Mouse (Mus musculus) embryo, embryonic 9.5 days (tissue): Measurements from ENCODE around the gene Cdh13.
A peak's percentile ranks its signal among the peaks of the same experiment; 100 is the strongest.

Experiments
- DNase-seq: peaks from one replicate; pipeline ENCODE4 v3.0.0-alpha.2; 2017; ENCODE audit errors: extremely low spot score

Cdh13 gene

DNA sequence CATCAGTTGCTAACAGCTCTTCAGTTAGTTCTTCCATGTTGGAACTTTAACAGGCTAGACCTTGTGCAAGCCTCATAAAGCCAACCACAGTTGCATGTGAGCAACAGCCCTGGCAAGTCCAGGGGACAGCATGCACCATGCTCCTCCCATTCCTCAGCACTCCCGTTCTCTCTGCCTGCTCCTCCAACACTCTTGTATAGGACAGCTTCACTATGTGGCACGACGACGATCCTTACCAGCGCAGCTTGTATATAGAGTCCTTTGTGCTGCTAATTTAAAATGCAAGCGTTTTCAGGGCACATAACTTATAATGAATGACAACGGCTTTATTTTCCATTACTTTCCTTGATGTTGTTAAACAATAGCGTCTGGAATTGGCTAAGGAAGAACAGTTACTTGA is 654.5 kb downstream of the Cdh13 start:
- no peak for DNase-seq

DNA sequence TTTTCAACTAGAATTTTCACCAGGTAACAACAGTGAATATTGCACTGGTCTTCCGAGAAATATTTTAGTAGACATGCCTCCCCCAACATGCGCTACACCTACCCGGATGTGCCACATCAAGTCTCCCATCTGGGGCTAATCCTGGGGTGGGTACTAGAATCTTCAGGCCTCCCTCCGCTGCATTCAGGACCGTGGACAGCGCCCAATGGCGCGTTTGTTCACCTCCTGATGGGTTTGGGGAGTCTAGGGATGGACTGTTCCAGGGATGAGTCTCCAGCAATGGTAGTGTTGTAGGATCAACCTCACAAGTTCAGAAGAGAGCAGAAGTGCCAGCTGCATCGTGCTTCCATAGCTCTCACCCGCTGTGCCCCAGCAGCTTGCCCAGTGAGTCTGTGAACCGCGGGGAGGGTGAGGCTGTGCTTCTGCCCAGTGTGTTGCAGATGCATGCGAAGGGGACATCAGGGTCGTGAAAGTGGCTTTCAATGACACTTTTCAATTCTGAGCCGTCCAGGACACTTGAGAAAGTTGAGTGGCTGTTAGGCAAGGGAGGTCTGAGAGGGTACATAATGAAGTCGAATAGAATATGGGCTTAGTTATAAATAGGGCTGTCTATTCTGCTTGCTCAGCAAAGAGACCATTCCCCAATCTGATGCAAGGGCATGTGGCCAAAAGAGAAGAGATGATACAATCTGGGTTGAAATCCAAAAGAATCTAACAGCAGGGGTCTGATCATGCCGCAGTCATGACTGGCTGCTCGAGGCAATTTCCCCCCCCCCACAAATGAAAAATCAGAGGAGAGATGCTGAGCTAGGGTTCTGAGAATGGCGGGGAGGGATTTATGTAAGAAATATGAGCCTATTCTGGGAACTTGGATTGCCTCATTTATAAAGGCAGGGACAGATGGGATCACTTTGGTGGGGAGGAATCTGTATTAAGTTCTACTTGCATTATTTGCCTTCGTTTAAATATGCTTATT is 668.5 kb downstream of the Cdh13 start:
- peak; percentile 41 for DNase-seq

DNA sequence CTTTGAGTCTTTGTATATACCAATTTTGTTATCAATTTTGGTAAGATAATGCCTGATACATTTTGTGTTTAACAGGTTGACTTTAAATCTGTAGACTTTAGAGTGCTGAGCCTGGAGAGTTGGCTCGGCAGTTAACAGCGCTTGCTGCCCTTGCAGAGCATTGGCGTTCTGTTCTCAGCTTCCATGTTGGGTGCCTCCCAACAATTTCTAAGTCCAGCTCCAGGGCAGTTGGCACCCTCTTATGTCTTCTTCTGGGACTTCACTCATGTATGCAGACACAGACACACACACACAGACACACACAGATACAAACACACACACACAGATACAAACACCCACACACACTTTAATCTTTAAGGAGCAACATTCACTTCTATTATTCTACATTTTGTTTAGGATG is 672.6 kb downstream of the Cdh13 start:
- DNase-seq, result no peak

DNA sequence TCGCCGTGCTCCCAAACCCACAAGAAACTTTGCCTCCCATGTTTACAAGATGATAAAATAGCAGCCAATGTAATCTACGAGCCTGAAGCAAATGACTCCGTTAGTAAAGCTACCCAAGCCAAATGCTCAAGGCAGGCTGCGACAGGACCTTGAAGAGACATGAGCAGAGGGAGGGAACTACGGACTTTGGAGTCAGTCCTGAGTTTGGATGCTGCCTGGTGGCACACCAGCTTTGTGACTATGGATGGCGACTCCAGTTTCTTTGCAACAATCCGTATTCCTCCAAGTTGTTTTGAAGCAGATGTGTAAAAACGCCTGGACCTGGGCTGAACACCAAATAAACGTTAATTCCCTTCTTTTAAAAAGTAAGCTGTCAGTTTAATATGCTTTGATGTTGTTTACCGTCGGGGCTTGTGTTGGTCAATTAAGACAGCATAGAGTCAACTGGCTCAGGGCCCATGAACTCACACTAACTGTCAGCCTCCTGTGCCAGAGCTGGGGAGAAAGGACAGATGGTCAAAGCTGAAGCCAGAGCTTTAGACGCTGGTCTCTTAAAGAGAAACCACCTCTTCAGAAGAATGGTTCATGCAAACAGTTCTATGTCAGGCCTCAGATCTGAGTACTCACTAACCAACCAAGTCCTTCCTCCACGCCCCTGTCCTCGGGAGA is 678.5 kb downstream of the Cdh13 start:
- no peak for DNase-seq

DNA sequence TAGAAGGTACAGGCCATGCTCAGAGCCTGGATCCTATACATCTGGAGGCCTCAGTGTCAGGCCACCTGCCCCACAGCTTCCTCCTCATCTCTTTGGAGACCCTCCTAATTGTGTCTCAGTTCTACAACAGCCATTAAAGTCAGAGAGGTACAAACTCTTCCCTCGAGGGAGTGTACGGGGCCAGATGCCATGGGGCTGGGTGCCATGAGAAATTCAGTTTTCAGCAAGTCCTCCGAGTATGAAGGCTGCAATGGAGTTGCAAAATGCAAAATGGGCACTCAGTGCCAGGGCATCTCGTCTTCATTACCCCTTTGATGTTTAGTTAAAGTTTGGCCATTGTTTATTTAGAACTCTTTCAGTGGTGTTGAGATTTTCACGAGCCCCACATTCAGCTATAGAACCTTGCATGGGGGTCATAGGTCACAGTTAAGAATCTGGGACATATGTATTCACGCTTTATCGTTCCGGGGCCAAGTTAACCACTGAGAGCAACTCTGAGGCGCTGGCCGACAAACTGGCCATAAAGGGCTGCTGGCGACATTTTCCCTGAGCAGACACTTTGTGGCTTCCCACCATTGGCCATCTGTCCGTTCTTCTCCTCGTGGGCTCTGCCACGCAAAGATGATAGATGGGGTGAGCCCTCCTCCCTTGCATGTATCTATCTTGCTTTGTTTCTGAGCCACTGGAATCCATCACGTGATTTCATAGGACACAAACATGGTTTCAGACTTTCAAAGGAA is 681.7 kb downstream of the Cdh13 start:
- DNase-seq, result no peak

DNA sequence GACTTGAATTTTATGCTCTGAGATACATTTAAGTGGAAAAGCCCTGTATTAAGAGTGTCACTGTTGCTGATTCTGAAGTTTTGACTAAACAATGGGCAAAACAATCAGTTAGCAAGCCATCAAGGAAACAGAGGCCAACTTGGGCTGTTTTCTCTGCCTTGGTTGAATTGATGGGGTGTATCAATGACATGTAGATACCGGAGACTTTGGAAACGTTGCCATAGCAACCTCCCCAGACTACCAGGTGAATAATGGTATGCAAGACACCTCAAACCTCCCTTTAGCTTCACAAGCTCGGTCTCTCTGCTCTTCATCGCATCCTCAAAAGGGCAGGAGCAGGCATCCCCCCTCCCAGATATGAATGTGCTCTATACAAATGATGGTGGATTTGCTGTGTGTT is 685.4 kb downstream of the Cdh13 start:
- DNase-seq, result no peak

DNA sequence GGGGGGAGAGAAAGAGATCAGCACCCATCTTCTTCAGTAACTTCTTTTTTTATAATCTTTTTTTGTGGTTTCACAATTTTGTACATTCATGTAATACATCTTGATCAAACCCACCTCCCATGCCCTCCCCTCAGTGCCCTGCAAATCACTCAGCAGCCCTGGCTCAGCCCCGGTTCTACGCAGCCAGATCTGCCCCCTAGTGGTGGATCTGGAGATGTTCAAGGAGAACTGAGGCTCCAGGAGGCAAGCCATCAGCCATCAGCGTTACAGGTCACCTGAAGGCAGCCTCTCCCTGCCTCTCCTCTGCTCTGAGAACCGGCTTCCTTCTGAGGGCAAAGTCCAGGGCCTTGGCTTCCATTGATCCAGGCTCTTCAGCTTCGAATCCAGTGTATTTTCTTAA is 696.3 kb downstream of the Cdh13 start:
- peak; percentile 22 for DNase-seq

DNA sequence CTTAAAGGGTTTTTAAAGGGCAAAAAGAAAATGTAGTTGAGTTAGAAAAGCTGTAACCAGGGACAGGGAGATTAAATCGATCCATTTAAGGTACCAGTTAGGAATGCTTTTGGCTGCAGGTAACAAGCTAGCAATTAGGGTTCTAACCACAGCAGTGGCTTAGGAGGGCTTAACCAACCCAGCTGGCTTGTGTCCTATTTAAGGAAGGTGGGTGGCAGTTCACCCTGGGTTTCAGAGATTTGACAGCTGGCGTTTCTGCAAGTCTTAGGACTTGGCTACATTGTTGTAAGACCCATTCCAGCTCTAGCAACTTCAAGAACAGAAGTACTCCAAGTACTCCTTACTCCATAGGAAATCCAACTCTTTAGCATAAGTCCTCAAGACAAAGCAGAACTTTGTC is 700.2 kb downstream of the Cdh13 start:
- no peak for DNase-seq

DNA sequence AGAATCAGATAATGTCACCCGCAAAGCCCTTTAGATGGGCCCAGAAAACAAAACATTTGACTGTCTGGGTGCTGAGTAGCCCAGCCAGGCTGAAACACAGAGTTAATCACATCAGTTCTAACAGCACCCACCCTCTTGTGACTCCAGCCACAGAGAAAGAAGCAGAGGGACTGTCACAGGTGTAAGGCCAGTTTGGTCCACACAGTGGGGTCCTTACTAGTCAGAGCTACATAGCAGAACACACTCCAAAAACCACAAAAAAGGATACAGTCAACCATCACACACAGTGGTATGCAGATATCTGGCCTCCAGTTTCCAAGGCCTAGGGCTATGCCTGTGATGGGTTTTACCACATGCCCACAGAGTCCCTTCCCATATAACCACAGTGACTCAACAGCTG is 703.3 kb downstream of the Cdh13 start:
- no peak for DNase-seq

DNA sequence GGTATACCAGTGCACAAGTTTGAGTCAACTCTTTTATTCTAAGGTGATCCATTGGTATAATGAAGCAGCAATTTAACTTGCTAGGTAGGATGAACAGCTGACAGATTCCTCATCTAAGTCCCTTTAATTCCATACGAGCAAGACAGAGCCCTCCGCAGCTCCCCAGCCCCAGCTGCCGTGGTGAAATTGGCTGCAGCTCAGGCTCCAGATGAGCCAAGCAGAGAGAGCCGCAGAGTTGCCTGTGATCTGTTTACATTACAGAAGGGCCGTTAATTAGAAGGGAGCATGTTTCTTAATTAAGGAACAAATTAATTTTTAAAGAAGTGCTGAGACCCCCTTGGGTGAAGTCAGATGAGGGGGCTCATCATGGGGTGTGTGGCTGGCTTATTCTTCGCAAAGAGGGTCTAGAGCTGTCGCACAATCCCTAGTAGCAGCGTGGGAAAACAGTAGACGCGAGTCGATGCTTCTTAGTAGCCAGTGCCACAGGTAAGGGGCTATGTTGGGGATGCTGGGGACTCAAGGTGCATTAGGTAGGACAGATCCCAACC is 712.2 kb downstream of the Cdh13 start:
- no peak for DNase-seq

DNA sequence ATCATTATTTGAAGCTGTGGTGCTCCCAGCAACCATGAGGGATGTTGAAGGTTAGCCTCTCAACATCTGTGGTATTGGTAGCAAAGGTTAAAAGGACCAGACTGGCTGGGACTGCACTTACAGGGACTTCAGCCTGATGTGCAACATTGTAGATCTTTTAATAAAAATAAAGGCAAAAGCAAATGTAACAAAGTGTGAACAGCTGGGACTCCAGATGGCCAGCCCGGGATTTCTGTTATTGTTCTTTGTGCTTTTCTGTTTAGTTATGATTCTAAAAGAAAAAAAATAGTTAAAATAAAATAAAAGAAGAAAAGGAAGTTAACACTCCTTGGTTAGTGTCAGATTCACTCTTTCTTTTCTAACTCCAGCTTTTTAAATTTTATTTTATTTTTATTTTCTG is 717.1 kb downstream of the Cdh13 start:
- DNase-seq, result no peak

DNA sequence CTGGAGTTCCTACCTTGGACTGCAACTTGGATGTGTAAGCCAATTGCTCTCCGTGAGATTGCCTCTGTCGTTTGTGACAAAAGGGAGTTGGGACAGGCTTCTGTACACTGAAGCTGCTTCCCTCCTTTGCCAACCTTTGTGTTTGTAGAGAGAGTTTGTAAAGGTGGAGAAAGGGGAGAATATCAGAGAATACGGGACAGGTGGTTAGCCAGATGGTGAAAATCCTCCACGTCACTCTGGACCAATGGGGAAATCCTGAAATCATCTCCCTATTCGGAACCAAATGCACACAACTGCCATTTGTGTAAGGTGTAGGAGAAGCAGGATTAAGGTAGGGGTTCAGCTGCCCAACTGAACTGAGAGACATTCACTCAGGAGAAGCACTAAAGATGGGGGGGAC is 721.3 kb downstream of the Cdh13 start:
- DNase-seq, result no peak

DNA sequence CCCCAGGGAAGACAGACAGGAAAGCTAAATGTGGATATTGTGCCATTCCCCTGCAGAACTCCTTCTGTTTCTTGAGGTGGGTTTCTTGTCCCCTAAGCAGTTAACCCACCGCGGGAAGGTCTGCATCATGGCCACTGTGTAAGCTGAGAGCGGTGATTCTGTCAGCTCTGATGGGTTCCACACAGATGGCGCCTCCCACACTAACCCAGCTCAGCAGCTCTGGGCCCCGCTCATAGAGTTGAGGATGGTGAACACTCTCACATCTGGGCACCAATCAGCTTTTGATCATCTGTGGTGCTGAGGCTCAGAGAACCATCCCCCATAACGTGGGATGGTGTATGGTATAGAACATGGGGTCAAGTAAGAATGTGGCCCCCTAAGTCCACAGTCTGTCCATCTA is 735.1 kb downstream of the Cdh13 start:
- no peak for DNase-seq

DNA sequence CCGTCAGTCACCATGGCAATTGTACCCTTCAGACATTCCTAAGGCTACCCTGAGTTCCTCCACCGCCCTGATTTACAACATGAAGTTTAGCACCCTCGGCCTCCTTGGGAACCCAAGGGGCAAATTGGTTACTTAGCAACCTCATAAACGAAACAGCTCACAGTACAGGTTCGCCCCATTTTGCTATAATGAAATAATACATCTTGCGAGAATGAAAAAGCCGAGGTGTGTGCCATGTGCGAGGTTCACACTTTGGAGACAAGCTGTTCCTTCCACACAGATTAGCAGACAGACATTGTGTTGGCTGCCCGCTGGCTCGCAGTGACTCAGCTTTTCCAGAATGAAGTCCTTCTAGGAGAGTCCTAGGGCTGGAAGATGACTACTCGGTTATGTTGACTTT is 737.2 kb downstream of the Cdh13 start:
- DNase-seq, result peak; percentile 7

DNA sequence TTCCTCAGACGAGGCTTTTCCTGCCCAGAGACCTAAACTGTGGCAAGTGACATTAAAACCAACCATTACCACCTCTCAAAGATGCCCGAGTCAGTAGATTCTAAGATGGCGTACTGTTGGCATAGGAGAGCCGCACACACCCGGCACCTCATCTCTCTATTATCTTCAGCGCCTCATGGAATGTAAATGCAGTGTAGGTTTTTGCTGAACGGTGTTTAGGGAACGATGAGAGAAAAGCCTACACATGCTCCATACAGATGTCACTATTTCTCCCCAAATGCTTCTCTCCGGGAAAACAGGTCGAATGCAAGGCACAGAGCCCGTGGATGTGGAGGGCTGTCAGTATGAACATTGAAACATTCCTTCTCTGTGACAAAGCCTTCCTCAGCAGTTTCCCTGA is 737.9 kb downstream of the Cdh13 start:
- no peak for DNase-seq

DNA sequence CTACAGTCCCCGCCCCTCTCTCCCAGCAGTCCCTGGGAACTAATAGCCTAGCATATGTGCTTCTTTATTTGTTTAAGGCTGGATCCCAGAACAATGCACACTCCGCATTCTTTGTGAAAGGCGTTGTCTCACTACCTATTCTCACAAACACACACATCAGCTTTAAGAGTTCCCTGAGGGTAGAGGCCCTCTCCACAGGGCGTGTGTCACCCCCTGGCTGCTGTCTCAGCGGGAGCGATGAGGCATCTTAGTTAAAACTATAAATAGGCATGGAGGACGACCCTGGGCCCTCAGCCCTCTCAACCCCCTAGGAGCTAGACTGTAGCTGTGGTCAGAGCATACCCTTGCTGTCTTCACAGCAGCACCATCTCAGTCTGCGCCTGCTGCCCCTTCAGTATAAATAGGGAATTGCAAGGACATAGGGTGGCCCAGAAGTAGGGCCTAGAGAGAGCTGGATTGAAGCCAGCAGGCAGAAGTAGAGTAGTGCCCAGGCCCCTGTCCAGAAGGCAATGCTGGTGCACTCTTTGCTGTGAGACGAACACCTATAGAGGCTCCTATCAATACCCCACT is 738.9 kb downstream of the Cdh13 start:
- DNase-seq, result peak; percentile 1

DNA sequence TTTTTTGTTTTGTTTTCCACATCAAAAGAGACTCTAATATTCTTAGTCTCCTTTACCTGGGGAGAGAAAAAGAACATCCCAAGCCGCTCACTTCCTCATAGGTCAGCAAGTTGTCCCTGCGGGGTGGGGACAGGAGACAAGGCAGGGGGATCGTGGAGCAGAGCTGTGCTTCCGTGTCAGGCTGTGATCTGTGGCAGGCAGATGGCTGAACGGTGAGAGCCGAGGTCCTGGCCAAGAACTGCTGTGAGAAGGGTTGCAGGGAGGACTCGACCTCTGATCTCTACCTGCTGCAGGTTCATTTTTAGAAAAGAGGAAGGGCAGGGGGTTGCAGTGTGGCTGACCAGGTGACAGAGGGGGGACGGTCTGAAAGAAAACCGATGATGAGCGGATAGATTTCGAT is 749.9 kb downstream of the Cdh13 start:
- no peak for DNase-seq

DNA sequence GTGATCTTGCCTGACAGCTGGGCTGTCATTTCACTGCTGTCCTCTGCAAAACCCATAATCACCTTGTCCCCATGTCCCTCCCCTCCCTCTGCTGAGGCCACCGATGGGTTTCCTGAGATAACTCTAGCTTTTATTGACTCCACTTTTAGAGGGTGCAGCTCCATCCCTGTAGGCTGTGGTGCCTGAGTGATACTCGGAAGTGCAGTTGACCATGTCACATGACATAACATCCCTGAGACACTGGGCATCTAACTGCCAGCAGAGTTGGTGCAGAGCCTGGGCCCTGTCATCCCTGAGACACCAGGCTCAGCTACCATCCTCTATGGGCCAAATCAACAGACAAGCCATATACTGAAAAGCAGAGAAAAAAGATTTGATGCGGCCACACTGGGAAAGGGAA is 750.5 kb downstream of the Cdh13 start:
- no peak for DNase-seq

DNA sequence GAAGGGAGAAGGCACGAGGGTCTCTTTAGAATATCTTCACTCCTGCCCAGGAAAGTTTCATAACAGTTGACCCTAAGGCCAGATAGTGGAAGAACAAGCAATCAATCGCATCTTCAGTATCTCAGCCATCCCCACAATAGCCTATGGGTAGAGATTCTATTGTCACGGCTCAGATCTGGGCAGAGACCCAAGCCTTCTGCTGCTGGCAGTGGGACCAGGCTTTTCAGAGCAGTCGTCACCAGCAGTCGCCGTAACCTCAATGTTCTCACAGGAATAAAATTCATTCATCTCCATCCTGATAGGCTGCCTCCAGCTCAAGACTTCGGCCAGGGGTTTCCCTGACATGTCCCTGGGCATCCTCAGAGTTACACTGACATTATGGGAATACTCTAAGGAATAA is 751.6 kb downstream of the Cdh13 start:
- no peak for DNase-seq

DNA sequence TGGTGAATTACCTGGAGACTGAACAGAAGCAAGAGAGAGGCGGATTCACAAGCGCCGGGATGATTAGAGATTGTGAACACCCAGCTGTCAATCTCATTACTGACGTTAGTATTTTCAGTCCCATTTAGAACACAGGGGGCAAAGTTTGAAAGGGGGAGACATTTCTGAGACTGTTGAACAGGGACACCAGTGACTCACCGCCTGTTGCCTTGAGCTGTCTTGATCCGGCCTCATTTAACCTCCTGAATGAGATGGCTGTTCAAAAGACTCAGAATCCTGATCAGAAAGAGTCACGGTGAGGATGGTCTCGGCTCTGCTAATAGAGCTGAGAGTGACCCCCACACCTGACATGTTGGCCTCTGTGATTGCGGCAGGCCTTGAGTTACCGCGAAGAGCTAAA is 754.0 kb downstream of the Cdh13 start:
- DNase-seq, result no peak

DNA sequence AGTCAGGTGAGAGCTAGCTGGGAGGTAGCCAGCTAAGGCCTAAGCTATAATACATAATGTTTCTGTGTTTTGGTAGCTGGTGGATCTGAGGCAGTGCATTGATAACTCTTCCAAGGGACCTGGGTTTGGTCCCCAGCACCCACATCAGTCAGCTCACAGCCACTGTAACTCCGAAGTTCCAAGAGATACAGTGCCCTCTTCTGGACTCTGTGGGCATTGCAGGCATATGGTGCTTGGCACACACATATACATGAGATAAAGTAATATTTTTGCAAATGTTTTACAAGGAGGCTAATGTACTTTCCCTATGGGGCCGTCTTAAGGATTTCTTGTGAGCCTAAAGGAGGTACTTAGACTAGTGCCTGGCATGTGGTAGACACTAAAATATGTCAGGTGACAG is 755.8 kb downstream of the Cdh13 start:
- DNase-seq, result no peak

DNA sequence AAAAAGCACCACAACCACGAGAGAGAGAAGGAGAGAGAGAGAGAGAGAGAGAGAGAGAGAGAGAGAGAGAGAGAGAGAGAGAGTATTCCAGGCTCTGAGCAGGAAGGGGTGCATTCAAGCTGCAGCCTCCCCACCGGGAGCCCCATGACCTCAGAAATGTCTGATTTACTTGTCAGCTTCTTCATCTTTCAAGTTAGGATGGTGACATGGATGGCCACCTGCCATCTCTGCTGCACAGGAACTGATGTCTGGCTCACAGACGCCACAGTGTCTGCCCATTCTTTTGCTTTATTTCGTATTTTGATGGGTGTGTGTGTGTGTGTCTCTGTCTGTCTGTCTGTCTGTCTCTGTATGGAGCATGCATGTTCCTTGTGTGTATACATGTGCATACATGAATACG is 774.3 kb downstream of the Cdh13 start:
- DNase-seq, result no peak
